Mouse (Mus musculus): ENCODE results near the gene Gys2. TPM values are rescaled to one million over a fixed set of nuclear protein-coding genes. Genes with fewer than 3 reads are reported as not detected.

Gys2 gene
- polyA plus RNA-seq, 1 experiment from 2014 or later = 21.3 TPM

- H3K4me2 ChIP-seq = peak overlapping the region; percentile 87
- no peaks in the 10 kb centered on the region for H3K27me3 ChIP-seq (replicated peaks; ENCODE audit: control insufficient read depth, insufficient read depth, low read length)
- H3K9ac ChIP-seq (ENCODE audit: low read depth, low read length) = peak overlapping the region; percentile 95
- WGBS = 12% methylated on average over 8 of the region's 8 CpGs
- no peak overlapping the region; the same call in 1 of the 2 replicates for H3K27ac ChIP-seq (ENCODE audit: low read depth, low read length)
- ATAC-seq (replicated peaks; ENCODE audit: low FRiP score) = no peak
- H3K4me1 ChIP-seq (replicated peaks; ENCODE audit: control insufficient read depth, insufficient read depth, low read length) = peaks cover 12% of the 10 kb centered on the region
- H3K9me3 ChIP-seq (ENCODE audit: control insufficient read depth, low read length) = no peaks in the 10 kb centered on the region
- DNase-seq (ENCODE audit: low spot score) = no peak
- H3K4me3 ChIP-seq (ENCODE audit: low read depth, low read length) = peak overlapping the region; percentile 97
- no peaks in the 10 kb centered on the region for H3K36me3 ChIP-seq (ENCODE audit: control insufficient read depth, insufficient read depth, low read length)
Measured at GRCm38 (mm10) chr6:142387755-142388271, 85.1 kb downstream of the Gys2 start.

GRCm38 (mm10) chr6:142387011-142387754 is 85.7 kb downstream of the Gys2 start, which contains the start of the genes Recql and Golt1b:
Gene Recql, minus strand, starts transcription at chr6:142387087.
Gene Golt1b, plus strand, starts transcription at chr6:142387221.
- peak; percentile 98 for ATAC-seq (replicated peaks; ENCODE audit: low FRiP score)
- no peaks in the 10 kb centered on the region for H3K36me3 ChIP-seq (ENCODE audit: control insufficient read depth, insufficient read depth, low read length)
- peak within 1 kb of the TSS; percentile 87 for H3K4me2 ChIP-seq
- H3K4me1 ChIP-seq (replicated peaks; ENCODE audit: control insufficient read depth, insufficient read depth, low read length) = peaks cover 12% of the 10 kb centered on the region
- peak; percentile 96 for DNase-seq (ENCODE audit: low spot score)
- under 1% methylated on average over 87 of the region's 87 CpGs for WGBS
- H3K4me3 ChIP-seq (ENCODE audit: low read depth, low read length) = peak within 1 kb of the TSS; percentile 97
- H3K9me3 ChIP-seq (ENCODE audit: control insufficient read depth, low read length) = no peaks in the 10 kb centered on the region
- H3K27ac ChIP-seq (ENCODE audit: low read depth, low read length) = peak within 1 kb of the TSS; percentile 70
- H3K9ac ChIP-seq (ENCODE audit: low read depth, low read length) = peak within 1 kb of the TSS; percentile 95
- H3K27me3 ChIP-seq (replicated peaks; ENCODE audit: control insufficient read depth, insufficient read depth, low read length) = no peaks in the 10 kb centered on the region

GRCm38 (mm10) chr6:142386285-142387010 is 86.5 kb downstream of the Gys2 start:
- ATAC-seq (replicated peaks; ENCODE audit: low FRiP score) (peak; percentile 70), DNase-seq (ENCODE audit: low spot score) (no peak)
- Histone ChIP-seq H3K9ac (ENCODE audit: low read depth, low read length) (peak overlapping the region; percentile 73), H3K4me3 (ENCODE audit: low read depth, low read length) (peak overlapping the region; percentile 97), H3K36me3 (ENCODE audit: control insufficient read depth, insufficient read depth, low read length) (no peaks in the 10 kb centered on the region), H3K9me3 (ENCODE audit: control insufficient read depth, low read length) (no peaks in the 10 kb centered on the region), H3K4me2 (peak overlapping the region; percentile 73), H3K27me3 (replicated peaks; ENCODE audit: control insufficient read depth, insufficient read depth, low read length) (no peaks in the 10 kb centered on the region), H3K4me1 (replicated peaks; ENCODE audit: control insufficient read depth, insufficient read depth, low read length) (peaks cover 8% of the 10 kb centered on the region), H3K27ac (ENCODE audit: low read depth, low read length) (peak overlapping the region; percentile 70)
- WGBS = 2% methylated on average over 31 of the region's 31 CpGs

GRCm38 (mm10) chr6:142384521-142384920 is 88.4 kb downstream of the Gys2 start:
- Histone ChIP-seq H3K9ac (ENCODE audit: low read depth, low read length) (no peak overlapping the region), H3K27ac (ENCODE audit: low read depth, low read length) (no peak overlapping the region), H3K27me3 (replicated peaks; ENCODE audit: control insufficient read depth, insufficient read depth, low read length) (no peaks in the 10 kb centered on the region), H3K4me1 (replicated peaks; ENCODE audit: control insufficient read depth, insufficient read depth, low read length) (peaks cover 8% of the 10 kb centered on the region), H3K9me3 (ENCODE audit: control insufficient read depth, low read length) (no peaks in the 10 kb centered on the region), H3K36me3 (ENCODE audit: control insufficient read depth, insufficient read depth, low read length) (no peaks in the 10 kb centered on the region), H3K4me3 (ENCODE audit: low read depth, low read length) (no peak overlapping the region), H3K4me2 (no peak overlapping the region)
- ATAC-seq (replicated peaks; ENCODE audit: low FRiP score) = no peak
- WGBS = 88% methylated on average over 9 of the region's 9 CpGs
- DNase-seq (ENCODE audit: low spot score) = no peak

GRCm38 (mm10) chr6:142381615-142382014 is 91.3 kb downstream of the Gys2 start:
- DNase-seq (ENCODE audit: low spot score) = no peak
- Histone ChIP-seq H3K4me1 (replicated peaks; ENCODE audit: control insufficient read depth, insufficient read depth, low read length) (peaks cover 3% of the 10 kb centered on the region; the same call in 1 of the 2 replicates), H3K9me3 (ENCODE audit: control insufficient read depth, low read length) (no peaks in the 10 kb centered on the region), H3K36me3 (ENCODE audit: control insufficient read depth, insufficient read depth, low read length) (peaks cover under 1% of the 10 kb centered on the region; the same call in 1 of the 2 replicates), H3K9ac (ENCODE audit: low read depth, low read length) (no peak overlapping the region), H3K27me3 (replicated peaks; ENCODE audit: control insufficient read depth, insufficient read depth, low read length) (no peaks in the 10 kb centered on the region), H3K4me2 (no peak overlapping the region), H3K27ac (ENCODE audit: low read depth, low read length) (no peak overlapping the region), H3K4me3 (ENCODE audit: low read depth, low read length) (no peak overlapping the region)
- no peak for ATAC-seq (replicated peaks; ENCODE audit: low FRiP score)
- whole genome bisulfite sequencing = 91% methylated on average over 7 of the region's 7 CpGs

- H3K36me3 ChIP-seq (ENCODE audit: control insufficient read depth, insufficient read depth, low read length) = peaks cover 10% of the 10 kb centered on the region; the same call in 1 of the 2 replicates
- 92% methylated on average over 6 of the region's 6 CpGs for WGBS
- H3K9me3 ChIP-seq (ENCODE audit: control insufficient read depth, low read length) = no peaks in the 10 kb centered on the region
- H3K27ac ChIP-seq (ENCODE audit: low read depth, low read length) = no peak overlapping the region
- DNase-seq (ENCODE audit: low spot score) (no peak), ATAC-seq (replicated peaks; ENCODE audit: low FRiP score) (no peak)
- no peak overlapping the region for H3K9ac ChIP-seq (ENCODE audit: low read depth, low read length)
- no peak overlapping the region for H3K4me2 ChIP-seq
- no peaks in the 10 kb centered on the region for H3K27me3 ChIP-seq (replicated peaks; ENCODE audit: control insufficient read depth, insufficient read depth, low read length)
- no peaks in the 10 kb centered on the region for H3K4me1 ChIP-seq (replicated peaks; ENCODE audit: control insufficient read depth, insufficient read depth, low read length)
- H3K4me3 ChIP-seq (ENCODE audit: low read depth, low read length) = no peak overlapping the region
Measured at GRCm38 (mm10) chr6:142379961-142380360, 92.9 kb downstream of the Gys2 start.

- WGBS = 87% methylated on average over 8 of the region's 8 CpGs
Measured at GRCm38 (mm10) chr6:142378576-142379330, 94.2 kb downstream of the Gys2 start.

GRCm38 (mm10) chr6:142377081-142377480 is 95.8 kb downstream of the Gys2 start:
- H3K4me2 ChIP-seq = no peak overlapping the region
- H3K27me3 ChIP-seq (replicated peaks; ENCODE audit: control insufficient read depth, insufficient read depth, low read length) = no peaks in the 10 kb centered on the region
- no peaks in the 10 kb centered on the region for H3K4me1 ChIP-seq (replicated peaks; ENCODE audit: control insufficient read depth, insufficient read depth, low read length)
- peaks cover 15% of the 10 kb centered on the region; the same call in 1 of the 2 replicates for H3K36me3 ChIP-seq (ENCODE audit: control insufficient read depth, insufficient read depth, low read length)
- WGBS = 69% methylated on average over 1 of the region's 1 CpGs
- DNase-seq (ENCODE audit: low spot score) (no peak), ATAC-seq (replicated peaks; ENCODE audit: low FRiP score) (no peak)
- H3K9me3 ChIP-seq (ENCODE audit: control insufficient read depth, low read length) = no peaks in the 10 kb centered on the region
- no peak overlapping the region for H3K9ac ChIP-seq (ENCODE audit: low read depth, low read length)
- H3K4me3 ChIP-seq (ENCODE audit: low read depth, low read length) = no peak overlapping the region
- no peak overlapping the region for H3K27ac ChIP-seq (ENCODE audit: low read depth, low read length)

More at GRCm38 (mm10) chr6:142378576-142379330, 94.2 kb downstream of the Gys2 start:
- Histone ChIP-seq H3K9ac (ENCODE audit: low read depth, low read length) (no peak overlapping the region), H3K9me3 (ENCODE audit: control insufficient read depth, low read length) (no peaks in the 10 kb centered on the region), H3K4me2 (no peak overlapping the region), H3K36me3 (ENCODE audit: control insufficient read depth, insufficient read depth, low read length) (peaks cover 15% of the 10 kb centered on the region; the same call in 1 of the 2 replicates), H3K27ac (ENCODE audit: low read depth, low read length) (no peak overlapping the region), H3K4me3 (ENCODE audit: low read depth, low read length) (no peak overlapping the region), H3K27me3 (replicated peaks; ENCODE audit: control insufficient read depth, insufficient read depth, low read length) (no peaks in the 10 kb centered on the region), H3K4me1 (replicated peaks; ENCODE audit: control insufficient read depth, insufficient read depth, low read length) (no peaks in the 10 kb centered on the region)
- ATAC-seq (replicated peaks; ENCODE audit: low FRiP score) = no peak
- no peak for DNase-seq (ENCODE audit: low spot score)
